Mouse (Mus musculus): ENCODE measurements at regions not wholly inside any gene's neighbourhood (a gene's known extent, or its start where the extent isn't known, plus 50 kb on each side); places are given as distances from the start of the nearest gene placed in this dataset.

- WGBS, result 36% methylated on average over 23 of the region's 23 CpGs
- no peak for ATAC-seq
These were observed 159.6 kb downstream of the Tex29 start for GRCm38 (mm10) chr8:11999736-12000458.

DNA sequence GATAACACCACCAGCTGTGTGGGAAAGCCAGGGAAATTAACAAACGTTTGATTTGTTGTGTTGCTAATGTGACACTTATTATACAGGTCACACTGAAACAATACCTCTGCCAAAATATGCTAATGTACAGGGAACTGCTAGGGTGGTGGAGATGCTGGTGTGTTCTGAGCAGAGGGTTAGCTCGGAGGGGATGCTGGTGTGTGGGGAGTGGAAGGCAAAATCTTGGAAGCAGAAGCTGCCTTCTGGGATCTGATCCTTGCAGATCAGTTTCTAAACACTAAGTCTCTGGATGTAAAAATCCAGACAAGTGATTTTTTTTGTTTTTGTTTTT lies 160.2 kb downstream of the Tex29 start:
- 39% methylated on average over 2 of the region's 2 CpGs for WGBS
- Histone ChIP-seq H3K9ac (no peak overlapping the region), H3K4me3 (replicated peaks) (no peak overlapping the region), H3K36me3 (no peaks in the 10 kb centered on the region), H3K9me3 (no peaks in the 10 kb centered on the region), H3K4me2 (replicated peaks) (no peak overlapping the region), H3K27me3 (replicated peaks) (peaks cover 9% of the 10 kb centered on the region), H3K27ac (no peak overlapping the region), H3K4me1 (replicated peaks) (no peaks in the 10 kb centered on the region)
- ATAC-seq, result no peak

More at GRCm38 (mm10) chr8:11999736-12000458, 159.6 kb downstream of the Tex29 start:
- Histone ChIP-seq H3K9ac (no peak overlapping the region), H3K4me2 (replicated peaks) (no peak overlapping the region), H3K9me3 (no peaks in the 10 kb centered on the region), H3K36me3 (no peaks in the 10 kb centered on the region), H3K27ac (no peak overlapping the region), H3K27me3 (replicated peaks) (peaks cover 9% of the 10 kb centered on the region), H3K4me3 (replicated peaks) (no peak overlapping the region), H3K4me1 (replicated peaks) (no peaks in the 10 kb centered on the region)

- 84% methylated on average over 7 of the region's 7 CpGs for WGBS
- no peak overlapping the region for H3K4me2 ChIP-seq (replicated peaks)
- H3K36me3 ChIP-seq, result no peaks in the 10 kb centered on the region
- H3K27me3 ChIP-seq (replicated peaks), result peaks cover 2% of the 10 kb centered on the region; the same call in 1 of the 2 replicates
- no peak overlapping the region for H3K27ac ChIP-seq
- H3K4me3 ChIP-seq (replicated peaks), result no peak overlapping the region
- no peaks in the 10 kb centered on the region for H3K9me3 ChIP-seq
- H3K9ac ChIP-seq, result no peak overlapping the region
- no peak for ATAC-seq
- no peaks in the 10 kb centered on the region for H3K4me1 ChIP-seq (replicated peaks)
These were observed 164.0 kb downstream of the Tex29 start for GRCm38 (mm10) chr8:12004241-12004640.

GRCm38 (mm10) chr8:12012769-12013168 lies 172.5 kb downstream of the Tex29 start:
- H3K36me3 ChIP-seq, result no peaks in the 10 kb centered on the region
- H3K4me1 ChIP-seq (replicated peaks), result no peaks in the 10 kb centered on the region
- H3K27ac ChIP-seq, result no peak overlapping the region
- no peak for ATAC-seq
- no peak overlapping the region for H3K4me2 ChIP-seq (replicated peaks)
- H3K27me3 ChIP-seq (replicated peaks), result no peaks in the 10 kb centered on the region
- H3K9ac ChIP-seq, result no peak overlapping the region
- H3K4me3 ChIP-seq (replicated peaks), result no peak overlapping the region
- no peaks in the 10 kb centered on the region for H3K9me3 ChIP-seq
- 78% methylated on average over 3 of the region's 3 CpGs for WGBS

DNA sequence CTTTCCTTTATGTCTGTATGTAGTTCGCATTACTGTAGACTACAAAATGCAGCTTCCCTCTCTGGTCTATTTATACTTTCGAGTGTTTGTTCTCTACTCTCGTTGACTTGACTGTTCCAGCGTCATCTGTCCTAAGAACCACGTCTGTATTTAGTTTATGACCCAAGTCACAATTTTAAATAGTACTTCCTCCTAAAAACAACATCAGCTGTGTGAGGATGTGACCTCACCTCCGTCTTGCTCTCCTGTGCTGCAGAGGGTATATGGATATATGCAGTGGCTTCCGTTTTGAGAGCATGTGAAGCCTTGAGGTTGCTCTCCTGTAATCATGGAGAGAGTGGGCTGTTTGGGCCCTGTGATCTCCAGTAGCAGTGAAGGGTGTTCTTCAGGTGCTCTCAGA lies 177.5 kb downstream of the Tex29 start:
- Histone ChIP-seq H3K27me3 (replicated peaks) (no peaks in the 10 kb centered on the region), H3K9ac (no peak overlapping the region), H3K9me3 (no peaks in the 10 kb centered on the region), H3K27ac (no peak overlapping the region), H3K4me1 (replicated peaks) (no peaks in the 10 kb centered on the region), H3K36me3 (no peaks in the 10 kb centered on the region), H3K4me3 (replicated peaks) (no peak overlapping the region), H3K4me2 (replicated peaks) (no peak overlapping the region)
- no peak for ATAC-seq
- whole genome bisulfite sequencing, result 57% methylated on average over 7 of the region's 7 CpGs

DNA sequence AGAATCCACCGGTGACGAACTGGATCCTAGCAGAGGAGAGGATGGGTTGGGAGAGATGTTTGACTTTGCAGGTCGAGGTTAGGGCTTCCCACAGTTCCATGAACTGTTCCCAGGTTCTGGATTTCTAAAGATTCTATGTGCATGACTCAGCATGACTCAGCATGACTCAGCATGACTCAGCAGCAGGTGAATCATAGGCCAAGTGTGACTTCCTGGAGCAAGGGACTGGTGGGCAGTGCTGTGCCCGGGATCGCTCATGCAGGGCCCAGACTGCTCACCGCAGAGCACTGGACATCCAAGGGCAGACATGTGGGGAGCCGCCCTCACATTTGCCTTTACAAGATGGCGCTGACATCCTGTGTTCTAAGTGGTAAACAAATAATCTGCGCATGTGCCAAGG lies 179.0 kb downstream of the Tex29 start:
- 93% methylated on average over 9 of the region's 9 CpGs for WGBS
- H3K36me3 ChIP-seq, result no peaks in the 10 kb centered on the region

GRCm38 (mm10) chr8:12023669-12024390 lies 183.6 kb downstream of the Tex29 start:
- no peak overlapping the region for H3K4me3 ChIP-seq (replicated peaks)
- H3K4me2 ChIP-seq (replicated peaks), result no peak overlapping the region
- H3K9ac ChIP-seq, result no peak overlapping the region
- H3K4me1 ChIP-seq (replicated peaks), result no peaks in the 10 kb centered on the region
- H3K36me3 ChIP-seq, result no peaks in the 10 kb centered on the region
- 79% methylated on average over 4 of the region's 4 CpGs for WGBS
- H3K9me3 ChIP-seq, result no peaks in the 10 kb centered on the region
- no peaks in the 10 kb centered on the region for H3K27me3 ChIP-seq (replicated peaks)
- H3K27ac ChIP-seq, result no peak overlapping the region
- ATAC-seq, result no peak

More for the DNA sequence above, 179.0 kb downstream of the Tex29 start:
- Histone ChIP-seq H3K9ac (no peak overlapping the region), H3K9me3 (no peaks in the 10 kb centered on the region), H3K27me3 (replicated peaks) (no peaks in the 10 kb centered on the region), H3K4me3 (replicated peaks) (no peak overlapping the region), H3K27ac (no peak overlapping the region), H3K4me1 (replicated peaks) (no peaks in the 10 kb centered on the region), H3K4me2 (replicated peaks) (no peak overlapping the region)
- no peak for ATAC-seq

- H3K4me2 ChIP-seq (replicated peaks), result peak overlapping the region; percentile 18; the same call in 1 of the 2 replicates
These were observed 190.3 kb downstream of the Tex29 start for GRCm38 (mm10) chr8:12030363-12031116.

GRCm38 (mm10) chr8:12031796-12032195 lies 191.5 kb downstream of the Tex29 start:
- H3K4me1 ChIP-seq (replicated peaks), result 0 out of 2 replicates have a peak, but pooled peaks cover 14% of the 10 kb centered on the region
- H3K4me2 ChIP-seq (replicated peaks), result no peak overlapping the region
- H3K9ac ChIP-seq, result no peak overlapping the region
- no peak; the same call in 1 of the 2 replicates for ATAC-seq
- H3K9me3 ChIP-seq, result no peaks in the 10 kb centered on the region
- no peak overlapping the region for H3K27ac ChIP-seq
- H3K4me3 ChIP-seq (replicated peaks), result no peak overlapping the region
- 50% methylated on average over 3 of the region's 3 CpGs for WGBS
- H3K27me3 ChIP-seq (replicated peaks), result no peaks in the 10 kb centered on the region
- no peaks in the 10 kb centered on the region for H3K36me3 ChIP-seq

More at GRCm38 (mm10) chr8:12030363-12031116, 190.3 kb downstream of the Tex29 start:
- no peak overlapping the region for H3K9ac ChIP-seq
- no peaks in the 10 kb centered on the region for H3K9me3 ChIP-seq
- H3K27me3 ChIP-seq (replicated peaks), result no peaks in the 10 kb centered on the region
- H3K4me1 ChIP-seq (replicated peaks), result 0 out of 2 replicates have a peak, but pooled peaks cover 14% of the 10 kb centered on the region
- H3K27ac ChIP-seq, result no peak overlapping the region
- peak; percentile 76 for ATAC-seq
- H3K4me3 ChIP-seq (replicated peaks), result no peak overlapping the region
- H3K36me3 ChIP-seq, result no peaks in the 10 kb centered on the region
- WGBS, result 35% methylated on average over 22 of the region's 22 CpGs

- Histone ChIP-seq H3K36me3 (no peaks in the 10 kb centered on the region), H3K4me2 (replicated peaks) (no peak overlapping the region), H3K4me1 (replicated peaks) (0 out of 2 replicates have a peak, but pooled peaks cover 14% of the 10 kb centered on the region), H3K27me3 (replicated peaks) (no peaks in the 10 kb centered on the region), H3K27ac (no peak overlapping the region), H3K9me3 (no peaks in the 10 kb centered on the region), H3K4me3 (replicated peaks) (no peak overlapping the region), H3K9ac (no peak overlapping the region)
- ATAC-seq, result no peak
- 71% methylated on average over 3 of the region's 3 CpGs for WGBS
These were observed 192.1 kb downstream of the Tex29 start for GRCm38 (mm10) chr8:12032386-12032785.

DNA sequence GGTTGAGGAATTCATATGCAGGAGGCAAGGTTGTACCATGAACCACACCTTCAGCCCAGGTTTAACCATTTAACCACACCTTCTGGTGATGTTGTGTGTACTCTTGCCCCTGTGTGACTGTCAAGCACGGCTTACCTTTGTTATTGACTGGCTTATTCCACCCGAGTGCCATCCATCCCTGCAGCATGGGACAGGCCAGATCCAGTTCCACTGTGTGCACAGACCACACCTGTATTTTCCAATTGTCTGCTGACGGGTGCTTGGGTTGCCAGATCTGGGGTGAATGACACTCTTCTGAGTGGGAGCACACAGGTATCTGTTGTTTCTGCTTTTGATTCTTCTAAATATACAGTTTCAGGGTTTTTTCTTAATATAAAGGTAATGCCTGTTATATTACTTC lies 196.1 kb downstream of the Tex29 start:
- no peaks in the 10 kb centered on the region for H3K4me1 ChIP-seq (replicated peaks)
- no peaks in the 10 kb centered on the region for H3K9me3 ChIP-seq
- ATAC-seq, result peak; percentile 43
- no peaks in the 10 kb centered on the region for H3K27me3 ChIP-seq (replicated peaks)
- no peaks in the 10 kb centered on the region for H3K36me3 ChIP-seq
- H3K27ac ChIP-seq, result no peak overlapping the region
- H3K4me2 ChIP-seq (replicated peaks), result no peak overlapping the region
- H3K9ac ChIP-seq, result no peak overlapping the region
- WGBS, result 63% methylated on average over 3 of the region's 3 CpGs
- H3K4me3 ChIP-seq (replicated peaks), result no peak overlapping the region

DNA sequence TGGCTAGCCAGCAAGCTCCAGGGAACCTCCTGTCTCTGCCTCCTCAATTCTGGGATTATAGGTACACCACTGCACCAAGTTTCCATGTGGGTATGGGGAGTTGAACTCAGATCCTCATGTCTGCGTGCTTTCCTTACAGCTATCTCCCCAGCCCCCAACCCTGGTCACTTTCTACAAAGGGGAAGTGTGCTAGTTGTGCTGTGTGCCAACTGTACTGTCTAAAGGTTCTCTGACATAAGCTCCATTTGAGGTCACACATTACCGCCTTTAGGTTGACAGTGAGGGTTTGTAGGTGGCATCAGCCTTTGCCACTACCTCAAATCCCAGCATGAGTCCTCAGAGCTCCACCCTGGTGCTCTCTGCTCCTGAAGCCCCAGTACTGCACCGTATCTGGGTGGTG lies 200.7 kb downstream of the Tex29 start:
- no peak for ATAC-seq
- H3K9ac ChIP-seq, result no peak overlapping the region
- H3K27me3 ChIP-seq (replicated peaks), result no peaks in the 10 kb centered on the region
- WGBS, result 70% methylated on average over 3 of the region's 3 CpGs
- H3K4me2 ChIP-seq (replicated peaks), result peak overlapping the region; percentile 45
- H3K4me3 ChIP-seq (replicated peaks), result no peak overlapping the region
- 0 out of 2 replicates have a peak, but pooled peaks cover 4% of the 10 kb centered on the region for H3K4me1 ChIP-seq (replicated peaks)
- no peaks in the 10 kb centered on the region for H3K9me3 ChIP-seq
- H3K27ac ChIP-seq, result no peak overlapping the region
- no peaks in the 10 kb centered on the region for H3K36me3 ChIP-seq
